Mouse (Mus musculus): ENCODE measurements around the gene Gm49395. TPM values are rescaled to one million over a fixed set of nuclear protein-coding genes. Genes with fewer than 3 reads are reported as not detected.

The Gm49395 gene
- total RNA-seq, 1 experiment from 2014 or later = 11.1 TPM

- no peak for ATAC-seq (replicated peaks; ENCODE audit: low read depth, poor library complexity, severe bottlenecking)
Measured at GRCm38 (mm10) chr13:115100381-115101177, 1.1 kb downstream of the Gm49395 start.

- ATAC-seq (replicated peaks; ENCODE audit: low read depth, poor library complexity, severe bottlenecking) = no peak
Measured at GRCm38 (mm10) chr13:115099381-115099780, 2.3 kb downstream of the Gm49395 start.

- ATAC-seq (replicated peaks; ENCODE audit: low read depth, poor library complexity, severe bottlenecking) = no peak
Measured at GRCm38 (mm10) chr13:115098227-115098626, 3.5 kb downstream of the Gm49395 start.

- ATAC-seq (replicated peaks; ENCODE audit: low read depth, poor library complexity, severe bottlenecking) = no peak
Measured at GRCm38 (mm10) chr13:115096965-115097364, 4.8 kb downstream of the Gm49395 start.

- no peak for ATAC-seq (replicated peaks; ENCODE audit: low read depth, poor library complexity, severe bottlenecking)
Measured at GRCm38 (mm10) chr13:115096216-115096615, 5.5 kb downstream of the Gm49395 start.

GRCm38 (mm10) chr13:115095392-115095791, 6.3 kb downstream of the Gm49395 start:
- ATAC-seq (replicated peaks; ENCODE audit: low read depth, poor library complexity, severe bottlenecking) = peak; percentile 56; the same call in 1 of the 2 replicates

GRCm38 (mm10) chr13:115091511-115091910, 10.2 kb downstream of the Gm49395 start:
- no peak for ATAC-seq (replicated peaks; ENCODE audit: low read depth, poor library complexity, severe bottlenecking)

- 0 out of 2 replicates have a peak, but pooled peaks have one; percentile 6 for ATAC-seq (replicated peaks; ENCODE audit: low read depth, poor library complexity, severe bottlenecking)
Measured at GRCm38 (mm10) chr13:115090977-115091445, 10.7 kb downstream of the Gm49395 start.

- ATAC-seq (replicated peaks; ENCODE audit: low read depth, poor library complexity, severe bottlenecking) = peak; percentile 73
Measured at GRCm38 (mm10) chr13:115090069-115090976, 11.4 kb downstream of the Gm49395 start, which contains the start of gene Pelo. Gene Pelo, minus strand, starts transcription at chr13:115090186.

GRCm38 (mm10) chr13:115089395-115090025, 12.2 kb downstream of the Gm49395 start:
- peak; percentile 38 for ATAC-seq (replicated peaks; ENCODE audit: low read depth, poor library complexity, severe bottlenecking)

GRCm38 (mm10) chr13:115089020-115089394, 12.7 kb downstream of the Gm49395 start:
- ATAC-seq (replicated peaks; ENCODE audit: low read depth, poor library complexity, severe bottlenecking) = no peak

GRCm38 (mm10) chr13:115085974-115086373, 15.7 kb downstream of the Gm49395 start:
- ATAC-seq (replicated peaks; ENCODE audit: low read depth, poor library complexity, severe bottlenecking) = no peak

- ATAC-seq (replicated peaks; ENCODE audit: low read depth, poor library complexity, severe bottlenecking) = no peak
Measured at GRCm38 (mm10) chr13:115082339-115082738, 19.4 kb downstream of the Gm49395 start.

GRCm38 (mm10) chr13:115079996-115080585, 21.6 kb downstream of the Gm49395 start:
- ATAC-seq (replicated peaks; ENCODE audit: low read depth, poor library complexity, severe bottlenecking) = no peak

GRCm38 (mm10) chr13:115078997-115079685, 22.6 kb downstream of the Gm49395 start:
- no peak; the same call in 1 of the 2 replicates for ATAC-seq (replicated peaks; ENCODE audit: low read depth, poor library complexity, severe bottlenecking)

GRCm38 (mm10) chr13:115077346-115078134, 24.2 kb downstream of the Gm49395 start:
- ATAC-seq (replicated peaks; ENCODE audit: low read depth, poor library complexity, severe bottlenecking) = peak; percentile 57

GRCm38 (mm10) chr13:115072386-115072785, 29.3 kb downstream of the Gm49395 start:
- no peak for ATAC-seq (replicated peaks; ENCODE audit: low read depth, poor library complexity, severe bottlenecking)

- ATAC-seq (replicated peaks; ENCODE audit: low read depth, poor library complexity, severe bottlenecking) = no peak
Measured at GRCm38 (mm10) chr13:115071431-115071830, 30.3 kb downstream of the Gm49395 start.
